Mouse (Mus musculus) activated CD4-positive, CD25-positive, alpha-beta regulatory T cell, adult 4 months (primary cell): ENCODE results near the gene Tmem37. TPM values are rescaled to one million over a fixed set of nuclear protein-coding genes. Genes with fewer than 3 reads are reported as not detected.

ENCODE experiments used
- ATAC-seq: one replicate; pipeline ENCODE4 v1.8.0; 2017
- polyA plus RNA-seq, 2 experiments: library from polyadenylated mRNA; unstranded; fragments of 100-300 nt; shearing (Covaris generic); gene quantifications; one replicate each; pipeline ENCODE4 v1.2.1; 2017

Tmem37 gene
- 1 to 10 TPM; 1.4 to 2.5 TPM for polyA plus RNA-seq

DNA sequence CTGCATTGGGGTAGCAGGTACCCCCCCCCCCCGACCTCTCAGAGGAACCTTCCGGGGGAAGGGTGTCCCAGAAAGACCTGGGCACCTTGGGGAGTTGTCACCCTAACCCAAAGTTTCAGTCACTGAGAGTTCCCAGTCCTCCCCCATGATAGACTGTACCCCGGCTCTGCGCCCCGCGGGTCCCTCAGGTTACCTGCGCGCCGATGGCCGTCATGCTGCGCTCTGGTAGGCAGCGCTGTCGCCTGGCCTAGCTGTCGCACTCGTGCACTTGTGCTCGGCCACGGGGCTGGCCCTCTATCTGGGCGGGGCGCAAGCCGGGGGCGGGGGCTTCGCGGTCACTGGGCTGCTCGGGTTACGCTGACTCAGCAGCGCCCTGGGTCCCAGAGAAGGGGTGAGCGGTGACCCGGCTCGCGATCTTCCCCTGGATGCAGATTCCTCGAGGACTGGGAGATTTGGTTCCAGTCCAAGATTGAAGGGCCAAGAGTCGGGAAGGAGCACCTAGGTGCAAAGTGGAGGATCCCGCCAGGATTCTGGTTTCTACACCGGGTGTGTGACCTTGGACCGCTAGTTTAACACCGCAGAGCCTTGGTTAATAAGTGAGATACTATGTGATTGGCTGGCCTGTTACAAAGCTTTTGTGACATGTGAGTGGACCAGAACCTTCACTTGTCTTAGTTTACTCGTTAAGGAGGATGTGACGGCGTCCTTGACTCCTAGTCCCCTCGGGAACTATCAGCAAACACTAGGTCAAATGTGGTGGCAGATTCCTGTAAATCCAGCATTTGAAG lies at the start of gene Tmem37:
Gene Tmem37, minus strand, starts transcription at position 556 of the 788 bp plus-strand sequence.
- ATAC-seq = peak; percentile 45

DNA sequence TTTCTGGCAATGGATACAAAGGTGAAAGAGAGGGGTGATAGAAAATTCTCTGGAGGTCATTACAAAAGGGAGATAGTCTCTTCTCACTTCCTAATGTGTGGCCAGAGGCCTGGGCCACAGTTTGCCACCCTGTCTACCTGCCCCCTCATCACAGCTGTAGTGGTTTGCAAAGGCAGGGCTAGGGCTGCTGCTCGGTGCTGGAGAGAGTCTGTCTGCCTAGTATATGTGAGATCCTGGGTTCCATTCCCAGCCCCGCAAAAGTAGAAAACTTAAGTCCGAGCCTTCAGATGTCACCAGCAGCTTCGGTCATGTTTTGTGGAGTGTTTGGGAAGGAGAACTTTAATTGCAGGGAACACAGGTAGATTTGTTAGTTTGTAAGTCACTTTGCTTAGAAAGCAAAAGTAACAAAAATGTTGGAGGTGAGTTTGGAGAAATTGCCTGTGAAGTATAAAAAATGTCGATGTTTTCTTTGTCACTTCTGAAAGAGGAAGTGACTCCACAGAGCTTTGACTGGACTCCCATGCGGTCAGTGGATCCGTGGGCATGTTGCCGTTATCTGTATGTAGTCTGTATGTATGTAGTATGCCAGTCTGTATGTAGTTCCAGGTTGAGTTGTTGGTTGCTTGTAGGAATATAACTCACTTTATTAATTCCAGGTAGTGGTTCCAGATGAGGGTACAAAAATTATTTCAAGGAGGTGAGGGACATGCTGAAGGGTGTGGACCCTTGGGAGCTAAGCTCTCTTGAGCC lies 48.9 kb upstream of the Tmem37 start:
- no peak for ATAC-seq

DNA sequence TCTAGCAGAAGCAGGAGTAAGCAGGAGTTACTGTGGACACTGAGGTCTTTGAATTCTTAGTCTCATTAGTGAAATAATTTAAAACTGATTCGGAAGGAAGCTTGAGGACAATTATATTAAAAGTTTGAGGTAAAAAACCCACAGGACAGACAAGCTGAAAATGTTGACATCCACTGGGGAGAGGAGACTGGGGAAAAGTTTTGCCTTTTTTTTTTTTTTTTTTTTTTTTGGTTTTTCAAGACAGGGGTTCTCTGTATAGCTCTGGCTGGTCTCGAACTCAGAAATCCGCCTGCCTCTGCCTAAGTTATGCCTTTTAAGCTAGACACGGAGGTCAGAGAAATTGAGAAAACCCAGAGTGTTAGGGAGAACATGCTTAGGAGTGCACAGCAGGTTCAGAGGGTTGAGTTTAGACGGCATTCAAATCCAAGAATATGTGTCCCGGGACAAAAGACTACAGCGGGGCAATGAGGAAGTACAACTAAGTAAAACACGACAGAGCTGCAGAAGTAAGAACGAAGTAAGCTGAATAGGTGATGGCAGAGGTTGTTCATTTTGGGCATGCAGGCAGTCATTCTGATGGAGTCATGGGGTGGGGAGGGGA lies 48.2 kb upstream of the Tmem37 start:
- no peak for ATAC-seq

DNA sequence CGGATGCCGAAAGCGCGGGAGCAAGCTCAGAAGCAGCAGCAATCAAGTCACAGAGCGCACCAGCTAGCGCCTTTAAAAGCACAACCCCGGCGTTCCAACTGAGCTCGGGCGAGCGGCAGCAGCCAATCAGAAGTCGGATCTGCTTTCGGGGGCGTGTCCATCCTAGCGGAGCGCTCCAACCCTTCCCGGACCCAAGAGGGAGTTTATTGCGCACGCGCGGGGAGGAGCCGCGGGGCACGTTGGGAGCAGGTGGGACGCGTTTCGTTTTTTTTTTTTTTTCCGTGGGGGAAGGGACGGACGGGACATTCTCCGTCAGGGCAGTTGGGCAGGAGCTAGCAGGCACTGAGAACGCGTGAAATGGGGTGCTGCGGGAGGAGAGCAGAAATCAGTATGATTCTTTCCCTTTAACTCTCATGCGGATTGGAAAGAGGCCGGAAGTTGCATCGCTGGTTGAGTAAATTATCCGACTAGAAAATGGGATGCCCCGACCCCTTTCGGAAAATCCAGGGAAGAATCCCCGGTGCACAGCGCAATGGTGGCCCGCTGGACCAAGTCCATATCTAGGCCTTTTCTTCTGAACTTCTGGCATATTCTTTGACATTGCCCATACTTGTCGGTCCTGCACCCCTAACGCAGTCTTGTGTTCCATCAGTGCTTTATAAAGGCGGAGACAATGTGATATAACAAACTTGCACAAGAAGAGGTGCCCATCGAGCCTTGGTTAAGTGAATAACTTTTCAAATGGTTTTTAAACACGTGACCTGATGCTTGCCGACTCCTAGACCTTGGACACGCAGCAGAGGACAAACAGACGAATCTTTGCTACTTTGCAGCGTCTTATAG lies 47.3 kb upstream of the Tmem37 start, which contains the start of the genes Dbi and 3110009E18Rik:
Gene Dbi, minus strand, starts transcription at position 110 of the 843 bp plus-strand sequence.
Gene 3110009E18Rik, plus strand, starts transcription at position 219 of the 843 bp plus-strand sequence.
- peak; percentile 99 for ATAC-seq

DNA sequence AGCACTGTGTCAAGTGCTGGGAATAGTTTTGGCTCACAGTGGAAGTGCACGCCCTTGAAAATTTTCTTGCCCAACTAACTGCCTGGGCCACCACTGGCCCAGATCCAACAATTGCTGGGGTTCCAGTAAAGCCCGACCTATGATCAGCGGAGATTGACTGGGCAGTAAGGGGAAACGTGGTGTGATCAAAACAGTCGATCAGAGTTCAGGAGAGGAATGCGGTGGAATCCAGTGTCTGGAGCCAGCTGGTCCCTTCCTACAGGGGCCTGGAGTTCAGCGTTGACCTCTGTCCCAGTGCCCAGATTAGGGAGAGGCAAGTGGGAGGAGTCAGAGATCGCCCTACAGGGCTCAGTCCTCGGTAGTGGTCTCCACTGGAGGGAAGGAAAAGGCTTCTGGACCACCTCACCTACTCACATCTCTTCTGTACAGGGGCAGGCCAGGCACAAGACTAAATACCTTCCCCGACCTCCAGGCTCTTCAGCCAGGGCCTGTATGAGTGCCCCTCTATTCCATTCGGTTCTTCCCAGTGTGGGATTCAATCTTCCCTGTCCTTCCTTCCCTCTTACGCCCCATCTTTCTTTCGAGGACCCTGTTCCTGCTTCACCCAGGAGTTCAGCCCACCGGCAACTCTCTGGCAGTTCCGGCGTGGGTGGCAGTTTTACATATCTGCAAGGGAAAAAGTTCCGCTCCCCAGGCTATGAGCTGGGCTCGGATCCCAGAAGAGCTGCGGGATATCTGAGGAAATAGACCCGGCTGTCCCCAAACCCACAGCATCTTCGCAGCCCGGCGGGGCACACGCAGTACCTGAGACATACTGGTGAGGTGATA lies 46.5 kb upstream of the Tmem37 start:
- no peak for ATAC-seq

DNA sequence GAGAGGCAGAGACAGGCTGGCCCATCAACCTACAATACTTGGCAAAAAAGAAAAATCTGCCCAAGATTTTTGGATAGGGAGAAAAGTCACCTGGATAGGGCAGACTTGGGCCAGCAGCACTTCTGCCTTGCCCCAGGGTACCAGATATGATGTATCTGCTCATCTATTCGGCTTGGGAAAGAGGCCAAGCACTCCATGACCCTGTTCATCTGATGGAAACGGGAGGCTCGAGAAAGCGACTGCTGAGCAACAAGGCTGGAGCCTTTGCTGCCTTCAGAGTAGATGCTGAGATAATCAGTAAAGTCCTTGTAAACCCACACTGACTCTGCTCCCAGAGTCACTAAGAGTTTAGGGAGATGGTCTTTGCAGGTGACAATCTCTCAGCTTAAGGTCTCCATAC lies 45.5 kb upstream of the Tmem37 start:
- ATAC-seq = no peak

DNA sequence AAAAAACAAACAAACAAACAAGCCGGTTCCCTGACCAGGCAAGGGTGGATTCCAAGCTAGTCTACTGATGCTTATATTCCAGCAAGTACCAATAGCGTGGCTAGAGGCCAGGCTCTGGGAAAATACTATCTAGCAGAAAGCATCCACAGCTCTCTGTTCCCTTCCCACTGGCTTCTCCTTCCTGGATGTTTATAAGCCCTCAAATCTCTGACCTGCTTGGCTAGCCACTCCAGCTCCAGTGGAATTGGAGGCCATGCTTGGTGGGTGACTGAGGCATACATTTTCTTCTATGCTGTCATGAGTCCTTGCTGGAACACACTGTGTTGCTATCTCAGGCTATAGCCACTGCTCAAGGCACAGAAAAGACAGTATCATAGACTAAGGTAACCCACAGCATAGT lies 45.0 kb upstream of the Tmem37 start:
- no peak for ATAC-seq

DNA sequence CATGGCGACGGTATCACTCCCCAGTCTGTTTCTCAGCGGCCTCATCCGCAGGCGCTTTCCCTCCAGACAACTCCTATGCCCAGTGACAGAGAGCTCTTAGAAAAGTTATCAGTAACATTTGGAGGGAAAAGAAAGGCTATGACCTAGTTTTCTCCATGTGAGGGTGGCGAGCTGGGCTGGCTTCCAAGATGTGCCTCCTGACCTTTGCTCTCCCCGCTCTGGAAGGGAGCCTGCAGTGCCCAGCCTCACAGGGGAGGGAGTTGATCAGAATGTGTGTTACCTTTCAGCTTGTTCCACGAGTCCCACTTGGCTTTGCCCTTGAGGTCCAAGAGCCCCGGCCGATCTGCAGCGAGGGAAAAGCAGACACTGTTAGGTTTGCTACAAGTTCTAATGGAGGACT lies 42.2 kb upstream of the Tmem37 start:
- no peak for ATAC-seq

DNA sequence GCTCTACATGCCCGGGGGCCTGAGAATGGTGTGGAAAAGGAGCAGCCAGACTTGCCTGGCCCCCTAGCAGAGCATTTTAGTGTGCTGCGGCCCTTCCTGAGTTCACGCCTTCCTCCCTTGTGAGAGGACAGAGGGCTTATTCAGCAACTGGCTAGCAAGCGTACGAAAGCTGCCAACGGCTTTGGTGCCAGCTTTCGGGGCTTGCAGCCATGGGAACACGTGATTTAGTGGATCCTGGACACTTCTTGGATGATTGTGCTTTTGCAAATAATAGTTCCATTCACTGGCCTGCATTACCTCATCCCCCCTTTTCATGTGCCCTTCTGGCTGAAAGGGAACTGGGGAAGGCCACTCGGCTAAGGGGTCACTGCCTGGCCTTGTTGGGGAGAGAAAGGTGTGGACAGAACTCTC lies 41.8 kb upstream of the Tmem37 start:
- no peak for ATAC-seq

DNA sequence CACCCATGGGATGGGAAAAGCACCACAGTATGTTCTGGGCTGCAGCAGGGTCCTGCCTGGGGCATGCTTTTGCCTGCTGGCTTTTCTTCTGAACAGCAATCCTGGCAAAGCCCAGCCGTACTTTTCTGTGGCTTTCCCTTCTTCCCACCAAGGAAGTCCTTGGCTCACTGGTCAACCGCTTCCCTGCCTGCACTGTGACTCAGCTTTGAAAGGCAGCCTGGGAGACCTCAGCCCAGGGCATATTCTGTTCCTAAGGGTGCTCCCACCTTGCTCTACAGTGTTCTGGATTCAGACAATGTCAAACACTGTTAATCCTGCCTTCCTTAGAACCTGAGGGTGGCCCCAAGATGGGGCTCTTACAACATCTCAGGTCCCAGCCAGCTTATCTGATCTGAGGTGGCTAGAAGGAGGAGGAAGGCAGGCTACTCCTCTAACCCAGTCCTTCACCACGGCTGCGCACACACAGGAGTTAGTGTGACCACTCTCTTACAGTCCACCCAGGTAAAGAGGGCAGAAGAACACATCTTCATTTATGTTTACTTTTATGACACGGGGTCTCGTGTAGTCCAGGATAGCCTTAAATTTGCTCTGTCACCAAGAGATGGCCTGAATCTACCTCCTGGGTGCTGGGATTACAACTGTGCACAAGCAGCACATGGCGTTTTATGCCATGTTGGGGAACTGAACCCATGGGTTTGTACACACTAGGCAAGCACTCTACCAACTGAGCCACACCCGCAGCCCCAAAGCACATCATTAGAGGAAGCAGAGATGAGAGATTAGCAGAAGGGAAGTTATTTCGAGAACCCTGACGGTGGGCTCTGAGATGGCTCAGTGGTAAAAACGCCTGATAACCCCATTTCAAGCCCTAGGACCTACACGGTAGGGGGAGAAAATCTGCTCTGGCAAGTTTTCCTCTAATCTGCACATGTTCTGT lies 38.6 kb upstream of the Tmem37 start:
- no peak for ATAC-seq

DNA sequence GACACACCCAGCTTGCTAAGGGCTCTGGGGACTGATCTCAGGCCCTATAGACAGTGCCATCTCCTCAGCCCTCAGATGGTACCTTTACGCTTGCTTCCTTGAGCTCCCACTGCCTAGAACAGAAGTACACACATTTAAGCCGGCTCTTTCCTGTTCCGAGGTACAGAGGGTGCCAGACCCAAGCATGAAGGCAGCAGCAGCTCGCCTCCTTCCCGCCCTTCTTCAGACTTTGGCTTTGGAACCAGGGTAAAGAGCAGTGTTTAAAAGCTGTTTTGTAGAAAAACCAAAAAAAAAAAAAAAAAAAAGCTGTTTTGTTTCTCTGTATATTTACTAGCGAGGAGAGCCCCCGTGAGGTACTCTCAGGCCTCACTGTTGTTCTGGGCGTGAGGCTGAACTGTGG lies 37.9 kb upstream of the Tmem37 start:
- no peak for ATAC-seq

DNA sequence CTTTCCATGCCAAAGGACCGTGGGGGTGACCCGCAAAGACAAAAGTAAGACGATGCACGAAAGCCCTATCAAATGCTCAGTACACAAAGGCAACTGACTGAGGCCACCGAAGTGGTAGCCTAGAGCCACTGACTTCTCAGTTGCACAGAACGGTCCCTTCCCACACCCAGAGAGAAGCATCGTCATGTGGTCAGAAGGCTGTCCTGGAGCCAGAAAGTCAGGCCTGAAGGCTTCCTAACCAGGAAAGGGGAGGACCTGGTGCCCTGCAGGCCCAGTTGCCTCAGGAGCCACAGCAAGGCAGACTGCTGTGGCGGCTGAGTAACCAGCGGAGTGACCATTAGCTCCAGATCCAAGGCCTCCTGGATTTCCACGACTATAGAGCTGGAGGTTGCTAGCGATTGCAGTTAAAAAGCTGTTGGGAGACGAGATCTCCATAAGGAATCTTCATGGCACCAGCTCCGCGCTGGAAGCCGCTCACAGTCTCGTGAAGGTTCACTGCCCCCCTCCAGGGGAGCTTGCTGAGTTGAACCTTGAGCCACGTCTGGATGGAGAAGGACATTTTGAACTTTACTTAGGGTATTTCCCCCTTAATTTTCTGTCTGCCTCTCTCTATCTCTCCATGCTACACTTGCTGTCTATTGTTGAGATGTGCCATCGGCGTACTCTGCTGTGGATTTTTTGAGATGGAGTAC lies 36.0 kb upstream of the Tmem37 start:
- ATAC-seq = no peak

DNA sequence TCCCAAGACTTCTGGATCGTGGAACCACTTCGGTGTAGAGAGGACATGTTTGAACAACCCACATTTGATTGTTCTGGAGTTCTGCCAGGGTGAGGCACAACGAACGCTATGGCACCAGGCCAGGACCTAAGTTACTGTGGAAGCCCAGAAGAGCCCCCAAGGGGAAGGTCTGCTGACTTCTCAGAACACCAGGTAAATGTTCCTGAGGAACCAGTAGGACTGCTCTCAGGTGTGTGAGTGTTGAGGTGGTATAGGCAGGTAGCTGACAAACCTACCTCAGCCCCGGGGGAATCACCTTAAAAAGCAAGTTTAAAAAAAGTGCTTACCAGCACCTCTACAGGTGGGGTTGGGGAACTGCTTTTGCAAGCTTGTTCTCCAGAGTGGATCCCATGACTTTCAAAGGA lies 31.7 kb upstream of the Tmem37 start:
- ATAC-seq = peak; percentile 66

DNA sequence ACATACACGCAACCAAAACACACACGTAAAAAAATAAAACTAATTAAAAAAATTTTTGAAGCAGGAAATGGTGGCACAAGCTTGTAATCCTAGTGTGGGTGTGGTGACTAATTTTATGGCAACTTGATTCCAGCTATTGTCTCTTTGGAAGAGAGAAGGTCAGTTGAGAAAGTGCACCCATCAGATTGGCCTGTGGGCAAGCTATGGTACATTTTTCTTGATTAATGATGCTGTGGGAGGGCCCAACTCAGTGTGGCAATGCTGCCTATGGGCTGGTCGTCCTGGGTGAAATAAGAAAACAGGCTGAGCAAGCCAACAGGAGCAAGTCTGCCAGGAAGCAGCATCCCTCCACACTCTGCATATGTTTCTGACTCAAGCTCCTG lies 27.3 kb upstream of the Tmem37 start:
- no peak for ATAC-seq

DNA sequence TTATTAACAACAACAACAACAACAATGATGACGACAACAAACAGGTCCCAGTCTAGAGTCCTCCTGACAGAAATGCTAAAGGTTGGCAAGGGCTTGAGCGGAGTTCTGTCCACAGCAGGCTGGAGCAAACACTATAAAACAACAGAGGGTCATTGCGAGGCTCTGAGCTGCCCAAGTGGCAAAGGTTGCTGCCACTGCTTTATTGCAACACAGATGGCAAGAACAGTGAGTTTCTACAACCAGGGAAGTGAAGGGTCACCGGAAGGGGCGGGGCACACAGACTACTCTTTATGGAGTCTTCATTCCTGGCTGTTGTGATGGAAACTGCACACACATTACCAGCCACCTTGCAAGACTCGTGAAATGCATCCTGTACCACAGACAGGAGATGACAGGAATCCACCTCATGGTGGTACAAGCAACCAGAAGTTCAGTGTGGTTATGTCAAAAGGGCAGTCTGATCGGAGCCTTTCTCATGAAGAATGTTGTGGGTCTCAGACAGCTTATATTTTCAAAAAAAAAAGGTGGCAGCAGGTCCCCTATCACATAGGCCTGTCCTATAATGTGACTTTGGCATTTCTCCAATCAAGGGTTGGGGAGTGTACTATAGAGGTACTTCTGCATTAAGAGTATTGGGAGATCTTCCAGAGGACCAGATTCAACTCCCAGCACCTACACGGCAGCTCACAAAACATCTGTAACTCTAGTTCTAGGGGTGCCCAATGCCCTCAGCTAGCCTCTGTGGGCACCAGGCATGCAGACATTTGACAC lies 26.8 kb upstream of the Tmem37 start:
- ATAC-seq = no peak

DNA sequence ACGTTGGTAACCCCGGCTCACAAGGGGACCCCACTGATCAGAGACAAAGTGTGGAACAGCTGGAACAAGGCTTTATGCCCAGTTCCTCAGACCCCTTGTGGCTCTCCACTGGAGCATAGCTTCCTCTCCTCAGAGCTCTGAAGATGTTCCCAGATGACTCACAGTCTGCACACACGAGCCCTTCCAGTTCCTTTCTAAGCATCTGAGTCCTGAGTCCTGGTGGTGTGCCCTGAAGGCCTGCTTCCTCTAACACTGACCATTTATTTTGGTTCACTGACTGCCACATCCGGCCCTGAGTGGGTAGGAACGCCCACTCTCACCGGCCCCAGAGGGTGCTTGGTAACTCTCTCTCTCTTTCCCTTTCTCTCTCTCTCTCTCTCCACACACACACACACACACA lies 25.6 kb upstream of the Tmem37 start:
- ATAC-seq = peak; percentile 34

DNA sequence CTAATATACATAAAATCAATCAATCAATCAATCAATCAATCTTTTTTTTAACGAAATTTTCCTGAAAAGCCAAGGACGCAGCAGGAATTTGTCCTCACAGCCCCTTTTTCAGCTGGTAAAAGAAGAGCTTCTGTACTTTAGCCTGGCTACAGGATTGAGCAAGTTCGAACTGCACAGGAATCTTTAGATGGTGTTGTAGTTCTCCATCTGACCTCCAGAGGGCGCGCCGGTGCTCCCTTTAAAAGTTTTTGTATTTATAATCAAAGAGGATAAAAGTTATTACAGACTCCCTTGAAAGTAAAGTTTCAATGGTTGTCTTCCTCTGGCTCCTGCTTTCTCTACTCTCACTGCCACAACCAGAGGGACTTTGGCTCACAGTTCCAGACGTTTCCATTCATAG lies 24.5 kb upstream of the Tmem37 start:
- ATAC-seq = peak; percentile 27

DNA sequence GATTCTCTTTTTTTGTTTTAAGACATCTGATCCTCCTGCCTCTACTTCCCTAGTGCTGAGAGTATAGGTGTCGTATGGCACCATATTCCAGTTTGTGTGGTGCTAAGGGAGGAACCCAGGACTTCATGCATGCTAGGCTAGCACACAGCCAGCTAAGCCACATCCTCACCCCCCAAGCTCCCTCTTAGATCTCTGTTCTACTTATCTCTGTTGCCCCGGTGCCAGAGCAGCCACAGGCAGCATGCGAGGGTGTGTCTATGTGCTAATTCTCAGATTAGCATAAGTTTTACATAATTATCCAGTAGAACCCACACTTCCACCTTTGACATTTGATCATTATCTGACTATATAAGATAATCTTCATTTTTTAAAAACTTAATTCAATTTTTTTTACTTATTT lies 21.0 kb upstream of the Tmem37 start:
- ATAC-seq = no peak
